ENCODE assay signal across 19 mouse cellular contexts in genomic region chr1:37735932-37736331, GRCm38 (mm10). TPM values are rescaled to one million over a fixed set of nuclear protein-coding genes. Genes with fewer than 3 reads are reported as not detected.
DNase-seq lines count a peak whose midpoint lies in the region; TF ChIP-seq lines count a peak whose summit lies in the region.
"Had no signal": no experiment of that assay in that cellular context is flagged by ENCODE, and none has a peak within 500 bp of the region (broad histone marks: within the 10 kb centered on the region; RNA-seq: fewer than 3 reads in every experiment).

No protein-coding gene starts in this region.

- TF ChIP-seq RAD21 in MEL (IDR thresholded peaks at IDR 0.05; ENCODE audit: low read depth, low read length): no peak

- H3K4me1 ChIP-seq in MEL (ENCODE audit: control insufficient read depth in 1 of 2, insufficient read depth in 2 of 2, low read length in 2 of 2): peaks cover 0 to 17% of the 10 kb centered on the region in 2 experiments; a peak in 2 of 4 replicates

- no peaks in the 10 kb centered on the region for H3K9me3 ChIP-seq in MEL (replicated peaks; ENCODE audit: insufficient read depth, low read length)
- H3K9me3 ChIP-seq: G1E had no signal

- no peak for TF ChIP-seq CTCF in MEL (IDR thresholded peaks at IDR 0.05 in 2 of 3, conservative IDR thresholded peaks at IDR 0.05 in 1 of 3; ENCODE audit: control insufficient read depth in 1 of 3, insufficient read depth in 1 of 3, low read depth in 2 of 3, low read length in 3 of 3, poor library complexity in 1 of 3, severe bottlenecking in 1 of 3)

- TF ChIP-seq EP300 in MEL (IDR thresholded peaks at IDR 0.05; ENCODE audit: low read depth in 1 of 2, low read length in 2 of 2): peak in 1 of 2 experiments; percentile 36; a peak in 2 of 4 replicates

- H3K9ac ChIP-seq in MEL (ENCODE audit: control insufficient read depth, low read depth, low read length, poor library complexity, severe bottlenecking): no peak overlapping the region

- H3K4me3 ChIP-seq in MEL (ENCODE audit: control insufficient read depth in 1 of 2, insufficient read depth in 1 of 2, low read depth in 2 of 2, low read length in 2 of 2): no peak overlapping the region

- H3K27ac ChIP-seq in MEL (ENCODE audit: control insufficient read depth, low read depth, low read length): no peak overlapping the region

- DNase-seq in heart, adult 11 months: peak; percentile 55
- no peak for DNase-seq in heart, postnatal 4 days
- DNase-seq in MEL (ENCODE audit: low read depth, low spot score): peak; percentile 36
- DNase-seq in Muller cell, postnatal 12 days (ENCODE audit: inconsistent ontology term): no peak
- DNase-seq: adrenal gland, adult 2 months; adrenal gland, adult 8-10 months; adrenal gland, postnatal 10 days; adrenal gland, postnatal 14 days; adrenal gland, postnatal 25 days; adrenal gland, postnatal 36 days; B cell, adult 2 months; cerebellum, adult 11 months; cerebellum, adult 11-12 months; cerebellum, adult 18-20 months; cerebellum, adult 2 months; cerebellum, adult 8-10 months had no signal

- peaks cover 0 to 15% of the 10 kb centered on the region in 2 experiments; a peak in 2 of 4 replicates for H3K36me3 ChIP-seq in MEL (ENCODE audit: control insufficient read depth in 1 of 2, insufficient read depth in 2 of 2, low read length in 2 of 2)
- H3K36me3 ChIP-seq: G1E had no signal

- TF ChIP-seq POLR2A in MEL (IDR thresholded peaks at IDR 0.05; ENCODE audit: control insufficient read depth in 1 of 2, insufficient read depth in 1 of 2, low read depth in 1 of 2, low read length in 2 of 2, poor library complexity in 1 of 2): no peak

- peaks cover 1 to 2% of the 10 kb centered on the region in 2 experiments; a peak in 2 of 4 replicates for H3K27me3 ChIP-seq in MEL (ENCODE audit: control insufficient read depth in 1 of 2, insufficient read depth in 2 of 2, low read length in 2 of 2)
- H3K27me3 ChIP-seq: CH12.LX had no signal

- H3K79me2 ChIP-seq in MEL (ENCODE audit: control insufficient read depth, insufficient read depth, low read length, poor library complexity): no peaks in the 10 kb centered on the region

TF ChIP-seq in MEL, 35 proteins besides CTCF, POLR2A, EP300 and RAD21:
- TF ChIP-seq RCOR1 (IDR thresholded peaks at IDR 0.05; ENCODE audit: low read depth, low read length) (no peak), TCF12 (IDR thresholded peaks at IDR 0.05; ENCODE audit: low read depth, low read length) (peak; percentile 54; the same call in 1 of the 2 replicates), CHD1 (IDR thresholded peaks at IDR 0.05; ENCODE audit: low read depth, low read length) (no peak), GATA1 (IDR thresholded peaks at IDR 0.05; ENCODE audit: low read depth, low read length) (peak; percentile 73)
TF ChIP-seq in MEL: peak in this region for 2.

RNA-seq across cellular contexts. Expression of gene 2010300C02Rik, which starts 16.0 kb away (rescaled TPM):
- total RNA-seq in heart, postnatal 4 days (2021): 1 to 10 TPM; 1.7 to 1.9 TPM
- total RNA-seq in MEL (2012; rRNA removed): not detected in 2 replicates
- polyA plus RNA-seq in MEL (2012; ENCODE audit: insufficient read depth in 1 of 2, insufficient read length in 2 of 2, low read depth in 1 of 2, low replicate concordance in 2 of 2, missing spikeins in 1 of 2): not detected
- polyA plus RNA-seq: C2C12, G1E had no signal

Comparison
In these comparisons a context has a peak if more than half of its experiments do, and no peak if none do; other contexts are left out.
1. DNase-seq: peak in heart, adult 11 months (single experiment) and MEL (single experiment); none in heart, postnatal 4 days (single experiment) and Muller cell, postnatal 12 days (single experiment).